Mouse (Mus musculus) thymus, postnatal 0 days (tissue): Measurements from ENCODE around the gene Gm21983. TPM values are rescaled to one million over a fixed set of nuclear protein-coding genes. Genes with fewer than 3 reads are reported as not detected.
A peak's percentile ranks its signal among the peaks of the same experiment; 100 is the strongest.

Source experiments
- DNase-seq: peaks from one replicate; pipeline ENCODE4 v3.0.0-alpha.2; 2015; ENCODE audit warnings: low spot score
- polyA plus RNA-seq: library from polyadenylated mRNA; unstranded; fragments of >200 nt; fragmentation: Nextera tagmentation; extraction: Ambion mirVana; gene quantifications from 2 replicates; pipeline ENCODE4 v1.2.1, GENCODE M21; 2015

Gene Gm21983
- not detected in 2 replicates for polyA plus RNA-seq

DNA sequence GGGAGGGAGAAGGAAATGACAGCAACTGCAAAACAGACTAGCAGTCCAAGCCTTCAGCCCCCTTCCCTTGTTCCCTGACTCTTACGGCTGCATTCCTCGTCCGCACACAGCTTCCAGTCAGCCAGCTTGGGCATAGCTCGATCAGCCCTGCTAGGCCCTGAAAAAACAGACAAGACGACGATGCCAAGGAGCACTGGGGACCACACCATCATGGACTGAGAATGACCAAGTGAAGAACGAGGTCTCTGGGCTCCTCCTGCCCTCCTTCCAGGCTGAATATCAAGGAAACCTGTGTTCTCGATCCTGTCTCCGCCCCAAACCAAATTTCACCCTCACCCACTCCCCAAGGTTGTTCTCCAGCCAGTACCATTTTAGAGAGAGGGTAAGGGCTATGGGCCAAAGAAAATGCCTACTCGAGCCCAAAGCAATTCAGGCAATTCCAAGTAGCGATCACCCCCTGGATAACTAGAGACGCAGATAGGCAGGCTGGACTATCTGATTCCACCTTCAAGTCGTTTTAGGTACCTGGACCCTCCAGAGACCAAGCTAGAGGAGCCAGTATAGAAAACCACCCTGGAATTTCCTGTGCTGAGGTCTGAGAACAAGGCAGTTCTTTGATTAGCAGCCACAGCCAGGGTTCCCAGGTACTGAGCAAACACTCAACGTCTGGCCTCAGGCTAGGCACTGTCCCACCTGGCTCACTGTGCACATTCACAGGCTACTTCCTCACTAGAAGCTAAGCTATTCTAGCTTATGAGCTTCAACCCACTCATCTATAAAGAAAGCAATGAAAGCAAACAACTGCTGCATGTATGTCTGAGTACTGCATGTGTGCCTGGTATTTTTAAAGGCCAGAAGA lies at the start of gene Gm21983, which contains the start of gene Mia:
Gene Gm21983 (minus strand): TSS at position 250 of the 859 bp plus-strand sequence.
Gene Mia (minus strand): TSS at position 321 of the 859 bp plus-strand sequence.
- no peak for DNase-seq

DNA sequence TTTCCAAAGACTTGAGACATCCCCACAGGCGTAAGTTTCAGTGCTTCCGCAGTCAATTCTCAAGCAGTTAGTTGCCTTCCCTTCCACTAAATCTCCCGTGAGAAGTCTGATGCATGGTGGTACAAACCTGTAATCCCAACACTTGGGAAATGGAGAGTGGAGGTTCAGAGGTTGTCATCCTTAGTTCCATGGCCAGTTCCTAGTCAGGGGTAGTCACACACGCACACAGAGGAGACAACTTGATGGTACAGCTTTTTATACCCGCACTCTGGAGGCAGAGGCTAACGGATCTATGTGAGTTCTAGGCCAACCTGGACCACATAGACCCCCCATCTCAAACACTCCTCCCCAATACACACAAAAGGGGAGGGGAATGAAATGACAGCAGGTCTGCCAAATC lies 48.0 kb upstream of the Gm21983 start:
- DNase-seq: no peak

DNA sequence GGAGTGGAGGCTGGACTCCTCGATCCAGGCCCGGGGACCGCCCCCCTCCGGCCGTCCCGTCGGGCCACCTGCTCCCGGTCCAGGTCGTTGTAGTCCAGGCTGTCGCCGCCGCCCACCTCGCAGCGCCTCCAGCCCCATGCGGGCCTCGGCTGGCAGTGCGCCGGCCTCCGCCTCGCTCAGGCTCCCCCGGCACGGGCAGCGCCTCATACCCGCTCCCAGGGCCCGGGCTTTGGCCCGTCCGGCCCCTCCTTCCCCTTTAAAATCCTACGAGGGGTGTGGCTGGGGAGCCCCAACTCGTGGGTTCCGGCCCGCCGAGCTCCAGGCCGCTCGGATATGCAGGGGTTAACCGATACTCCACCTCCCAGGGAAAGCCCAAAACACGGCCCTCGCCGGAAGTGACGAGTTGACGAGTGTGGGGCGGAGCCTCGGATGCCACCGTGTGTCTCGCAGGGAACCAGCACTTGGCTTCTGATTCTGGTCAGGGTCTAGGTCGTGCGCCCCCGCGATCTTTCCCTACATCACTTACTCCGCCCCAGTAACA lies 47.5 kb upstream of the Gm21983 start, which contains the start of gene Itpkc:
Gene Itpkc (minus strand): TSS at position 381 of the 541 bp plus-strand sequence.
- peak; percentile 95 for DNase-seq

DNA sequence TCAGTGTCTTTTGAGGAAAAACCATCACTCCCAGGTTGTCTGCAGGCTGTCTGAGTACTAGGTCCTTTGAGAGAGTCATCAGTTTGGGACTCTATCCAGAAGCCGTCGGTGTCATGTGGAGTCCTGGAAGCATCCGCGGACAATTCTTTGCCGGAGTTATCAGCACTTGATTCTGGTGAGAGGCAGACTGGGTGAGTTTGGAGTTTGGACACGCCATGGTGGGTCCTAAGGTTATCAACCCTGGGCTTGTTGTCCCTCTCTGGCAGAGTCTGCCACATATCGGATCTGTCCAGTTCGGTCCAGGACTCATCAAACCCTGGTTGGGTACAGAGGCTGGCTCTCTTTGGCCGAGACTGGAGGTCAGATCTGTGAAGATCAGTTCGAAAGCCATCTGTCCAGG lies 46.8 kb upstream of the Gm21983 start:
- DNase-seq: no peak

DNA sequence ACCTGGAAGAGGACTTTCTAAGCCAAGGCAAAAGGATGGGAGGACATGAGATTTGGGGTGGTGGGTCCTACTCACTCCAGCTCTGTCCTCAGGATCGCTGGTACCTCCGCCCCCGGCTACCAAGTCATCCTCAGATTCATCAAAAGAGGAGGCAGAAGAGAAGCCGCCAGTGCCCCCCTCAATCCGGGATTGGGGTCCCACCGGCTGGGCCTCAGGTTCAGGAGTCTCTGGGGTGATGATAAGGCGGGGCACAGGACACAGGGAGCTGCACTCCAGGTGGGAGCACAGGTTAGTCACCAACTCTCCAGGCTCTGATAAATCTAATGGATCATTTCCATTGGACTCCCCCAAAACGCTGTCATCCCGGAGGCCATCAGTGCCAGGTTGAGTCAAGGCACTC lies 46.4 kb upstream of the Gm21983 start:
- no peak for DNase-seq

DNA sequence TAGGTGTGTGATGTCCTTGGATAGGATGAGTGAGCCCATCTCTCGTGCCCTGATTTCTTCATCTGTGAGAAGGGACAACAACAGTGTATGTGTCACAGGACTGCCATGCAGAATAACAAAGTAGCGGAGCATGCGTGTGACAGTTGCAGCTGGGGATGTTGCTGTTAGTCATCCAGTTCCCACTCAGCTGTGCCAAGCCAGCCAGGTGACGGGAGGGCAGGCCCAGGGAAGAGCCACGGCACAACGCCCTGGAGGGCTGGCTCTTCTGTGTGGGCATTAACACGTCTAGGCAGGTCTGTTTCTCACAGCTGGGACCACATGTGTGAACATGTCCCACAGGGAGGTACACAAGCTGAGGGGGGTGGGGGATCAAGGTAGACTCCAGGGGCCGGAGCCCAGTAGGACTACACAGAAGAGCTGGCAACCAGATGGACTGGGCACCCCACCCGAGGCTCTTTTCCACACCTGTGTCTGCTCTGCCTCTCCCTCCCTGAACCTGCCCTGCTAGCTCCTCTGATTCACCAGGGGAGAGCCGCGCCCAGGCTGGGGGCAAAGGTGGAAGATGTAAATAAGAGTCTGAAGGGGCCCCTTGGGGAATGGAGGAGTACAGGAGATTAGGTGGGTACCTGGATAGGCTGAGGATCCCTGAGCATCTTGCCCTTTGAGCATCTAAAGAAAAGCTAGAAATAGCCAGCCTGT lies 44.1 kb upstream of the Gm21983 start:
- DNase-seq: no peak

DNA sequence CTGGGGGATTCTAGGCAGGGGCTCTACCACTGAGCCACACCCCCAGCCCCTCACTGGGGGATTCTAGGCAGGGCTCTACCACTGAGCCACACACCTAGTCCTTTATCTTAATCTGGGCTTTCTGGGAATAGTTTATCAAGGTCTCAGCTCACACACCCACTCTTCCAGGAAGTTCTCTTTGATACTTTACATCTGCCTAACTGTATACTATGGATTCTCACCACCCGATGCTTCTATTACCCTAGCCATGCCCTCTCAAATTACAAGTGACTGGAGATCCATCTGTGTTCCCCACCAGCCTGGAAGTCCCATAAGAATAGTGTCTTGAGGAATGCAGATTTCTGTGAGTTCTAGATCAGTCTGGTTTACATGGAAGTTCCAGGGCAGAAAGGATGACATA lies 41.7 kb upstream of the Gm21983 start:
- DNase-seq: no peak

DNA sequence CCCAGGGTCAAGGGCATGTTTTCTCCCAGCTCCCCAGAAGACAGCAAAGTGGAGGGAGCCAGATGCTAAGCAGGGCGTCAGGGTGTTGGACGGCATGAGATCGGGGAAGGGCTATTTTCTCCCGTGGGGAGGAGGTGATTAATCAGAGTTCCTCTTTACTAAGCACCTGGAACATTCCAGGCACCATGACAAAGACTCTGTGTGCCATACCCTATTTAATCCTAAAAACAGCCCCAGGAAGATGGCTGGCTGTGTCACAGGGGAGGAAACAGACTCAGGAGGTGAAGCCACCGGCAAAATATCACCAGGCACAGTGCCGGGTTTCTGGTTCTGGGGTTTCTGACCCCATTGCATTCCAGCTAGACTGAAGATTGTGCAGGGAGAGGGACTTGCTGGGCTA lies 41.1 kb upstream of the Gm21983 start:
- no peak for DNase-seq

DNA sequence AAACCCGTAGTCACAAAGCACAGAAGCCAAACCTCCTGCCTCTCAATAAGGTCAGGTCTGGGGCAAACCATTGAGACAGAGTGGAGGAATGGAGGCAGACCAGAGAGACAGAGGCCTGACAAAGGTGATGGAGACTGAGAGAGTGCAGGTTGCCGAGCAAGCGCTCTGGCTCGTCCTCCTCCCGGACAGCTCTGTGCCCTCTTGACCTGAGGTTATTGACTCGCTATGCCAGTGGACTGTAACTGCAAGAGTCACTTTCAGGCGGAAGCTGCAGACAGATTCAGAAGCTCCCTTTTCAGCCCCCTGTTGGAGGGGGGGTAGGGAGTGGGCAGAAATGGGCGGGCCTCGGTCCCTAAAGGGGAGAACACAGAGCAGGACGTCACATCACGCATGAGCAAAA lies 39.1 kb upstream of the Gm21983 start:
- no peak for DNase-seq

DNA sequence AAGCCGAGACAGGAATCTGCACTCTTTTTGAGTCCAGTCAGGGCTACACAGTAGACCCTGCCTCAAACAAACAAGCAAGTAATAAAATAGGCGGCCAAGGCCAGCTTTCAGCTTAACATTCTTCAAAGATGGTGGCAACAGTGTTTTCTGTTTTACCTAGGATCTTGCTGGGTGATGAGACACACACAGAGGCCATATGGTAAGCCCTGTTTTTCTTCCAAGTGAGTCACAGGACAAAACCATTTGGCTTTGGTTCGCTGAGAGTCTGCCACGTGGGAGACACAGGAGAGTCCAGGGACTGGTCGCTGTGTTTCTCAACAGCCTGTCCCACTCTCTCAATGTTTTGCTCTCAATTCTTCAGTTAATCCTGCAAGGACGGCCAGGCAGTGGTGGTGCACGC lies 37.7 kb upstream of the Gm21983 start:
- DNase-seq: no peak

DNA sequence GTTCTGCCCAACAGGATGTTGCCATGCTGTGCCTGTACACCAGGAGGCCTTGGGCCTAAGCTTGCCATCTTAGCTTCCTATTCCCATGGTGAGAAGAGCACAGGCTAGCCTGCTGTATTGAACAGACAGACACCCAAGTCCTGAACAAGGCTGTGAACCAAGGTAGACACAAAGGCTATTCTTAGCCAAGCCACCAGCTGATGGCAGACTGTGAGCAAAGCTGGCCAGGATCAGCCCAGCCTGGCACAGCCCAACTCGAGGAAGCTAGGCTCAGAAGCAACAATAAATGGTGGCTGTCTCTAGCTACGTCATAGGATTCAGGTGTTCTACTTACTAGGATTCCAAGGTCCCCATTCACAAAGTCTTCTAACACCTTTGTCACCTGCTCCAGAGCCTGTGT lies 31.7 kb upstream of the Gm21983 start:
- DNase-seq: no peak

DNA sequence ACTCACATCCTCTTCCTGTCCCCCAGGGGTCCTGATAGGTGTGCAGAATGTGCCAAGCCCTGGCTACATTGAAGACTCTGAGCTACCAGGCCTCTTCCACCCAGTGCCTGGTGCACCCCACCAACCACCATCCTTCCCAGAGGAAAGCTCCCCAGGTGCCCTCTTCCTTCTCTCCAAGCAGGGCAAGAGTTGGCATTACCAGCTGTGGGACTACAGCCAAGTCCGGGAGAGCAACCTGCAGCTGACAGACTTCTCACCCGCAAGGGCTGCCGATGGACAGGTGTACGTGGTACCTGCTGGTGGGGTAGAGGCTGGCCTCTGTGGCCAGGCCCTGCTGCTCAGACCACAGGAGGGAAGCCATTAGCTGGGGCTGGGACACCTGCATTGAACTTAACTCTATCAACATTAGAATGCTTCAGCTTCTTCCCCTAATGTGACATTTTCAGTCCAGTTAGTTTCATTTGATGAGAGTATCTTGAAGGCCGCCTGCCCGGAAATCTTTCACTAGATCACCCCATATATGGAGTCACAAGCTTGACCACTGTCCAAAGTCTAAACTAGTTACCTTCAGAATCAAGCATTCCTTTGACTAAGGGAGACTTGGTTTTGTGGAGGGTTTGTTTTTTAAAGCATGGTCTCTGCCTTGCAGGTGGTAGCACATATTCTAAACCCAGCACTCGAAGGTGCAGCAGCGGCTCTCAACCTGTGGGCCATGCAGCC lies 23.0 kb upstream of the Gm21983 start:
- no peak for DNase-seq

DNA sequence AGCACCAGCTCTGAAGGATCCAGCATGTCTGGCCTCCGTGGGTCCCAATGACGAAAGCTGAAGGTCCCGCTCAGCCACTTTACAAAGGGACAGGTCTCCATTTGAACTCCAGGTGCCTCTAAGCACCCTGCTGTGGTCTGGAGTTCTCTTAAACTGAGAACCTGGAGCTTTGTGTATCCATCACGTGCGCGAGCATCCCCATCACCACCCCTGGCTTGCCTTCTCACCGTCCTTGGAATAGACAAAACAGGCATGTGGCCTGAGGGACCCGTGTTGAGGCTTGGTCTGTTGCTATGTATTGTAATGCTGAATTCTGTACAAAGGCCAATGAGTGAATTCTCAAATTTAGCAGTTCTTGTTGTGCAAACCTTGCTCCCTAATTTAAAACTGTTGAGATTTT lies 17.9 kb upstream of the Gm21983 start:
- no peak for DNase-seq

DNA sequence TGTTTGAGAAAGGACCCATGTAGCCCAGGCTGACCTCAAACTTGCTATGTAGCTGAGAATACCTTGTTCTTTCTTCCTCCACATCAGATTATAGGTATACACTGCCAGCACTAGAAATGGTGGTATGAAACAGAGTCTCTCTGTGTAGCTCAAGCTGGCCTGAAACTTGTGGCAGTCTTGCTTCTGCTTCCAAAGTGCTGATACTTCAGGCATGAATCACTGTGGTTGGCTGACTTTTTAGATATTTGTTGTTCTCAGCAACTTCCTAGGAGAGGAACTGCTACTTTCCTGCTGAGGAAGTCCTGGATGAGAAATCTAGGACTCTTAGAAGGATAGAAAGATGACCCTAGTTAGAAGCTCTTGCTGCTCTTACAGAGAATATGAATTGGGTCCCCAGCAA lies 17.5 kb upstream of the Gm21983 start:
- no peak for DNase-seq

DNA sequence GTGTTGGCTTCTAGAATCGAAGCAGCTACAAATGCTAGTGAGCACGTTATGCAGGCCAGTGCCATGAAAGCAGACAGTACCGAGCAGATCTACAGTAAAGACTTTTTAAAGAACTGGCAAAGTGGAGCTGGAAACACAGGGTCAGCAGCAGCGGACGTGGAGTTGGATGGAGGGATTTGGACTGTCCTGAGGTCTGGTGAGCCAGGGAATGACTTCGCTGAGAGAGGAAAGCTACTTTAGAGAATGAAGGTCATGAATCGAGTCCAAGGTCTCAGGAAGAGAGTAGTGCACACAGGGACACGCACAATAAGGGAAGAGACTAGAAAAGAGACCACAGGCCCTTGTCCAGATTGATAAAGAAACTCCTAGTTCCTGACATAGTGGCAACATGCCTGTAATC lies 16.7 kb upstream of the Gm21983 start:
- no peak for DNase-seq

DNA sequence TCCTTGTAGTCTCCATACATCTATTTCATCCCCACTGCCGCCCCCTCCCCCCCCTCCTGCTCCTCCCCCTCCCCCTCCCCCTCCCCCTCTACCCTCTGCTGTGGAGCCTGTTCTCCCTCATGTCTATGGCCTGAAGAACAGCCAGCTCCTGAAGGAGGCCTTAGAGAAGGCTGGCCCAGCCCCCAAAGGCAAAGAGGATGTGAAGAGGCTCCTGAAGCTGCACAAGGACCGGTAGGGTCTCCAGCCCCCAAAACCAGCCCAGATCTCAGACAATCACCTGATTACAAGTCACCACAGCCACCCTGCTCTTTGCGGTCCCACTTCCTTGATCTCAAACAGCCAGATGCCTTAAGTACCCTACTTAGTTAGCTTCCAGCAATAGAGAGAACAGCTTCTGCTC lies 16.2 kb upstream of the Gm21983 start:
- DNase-seq: no peak

DNA sequence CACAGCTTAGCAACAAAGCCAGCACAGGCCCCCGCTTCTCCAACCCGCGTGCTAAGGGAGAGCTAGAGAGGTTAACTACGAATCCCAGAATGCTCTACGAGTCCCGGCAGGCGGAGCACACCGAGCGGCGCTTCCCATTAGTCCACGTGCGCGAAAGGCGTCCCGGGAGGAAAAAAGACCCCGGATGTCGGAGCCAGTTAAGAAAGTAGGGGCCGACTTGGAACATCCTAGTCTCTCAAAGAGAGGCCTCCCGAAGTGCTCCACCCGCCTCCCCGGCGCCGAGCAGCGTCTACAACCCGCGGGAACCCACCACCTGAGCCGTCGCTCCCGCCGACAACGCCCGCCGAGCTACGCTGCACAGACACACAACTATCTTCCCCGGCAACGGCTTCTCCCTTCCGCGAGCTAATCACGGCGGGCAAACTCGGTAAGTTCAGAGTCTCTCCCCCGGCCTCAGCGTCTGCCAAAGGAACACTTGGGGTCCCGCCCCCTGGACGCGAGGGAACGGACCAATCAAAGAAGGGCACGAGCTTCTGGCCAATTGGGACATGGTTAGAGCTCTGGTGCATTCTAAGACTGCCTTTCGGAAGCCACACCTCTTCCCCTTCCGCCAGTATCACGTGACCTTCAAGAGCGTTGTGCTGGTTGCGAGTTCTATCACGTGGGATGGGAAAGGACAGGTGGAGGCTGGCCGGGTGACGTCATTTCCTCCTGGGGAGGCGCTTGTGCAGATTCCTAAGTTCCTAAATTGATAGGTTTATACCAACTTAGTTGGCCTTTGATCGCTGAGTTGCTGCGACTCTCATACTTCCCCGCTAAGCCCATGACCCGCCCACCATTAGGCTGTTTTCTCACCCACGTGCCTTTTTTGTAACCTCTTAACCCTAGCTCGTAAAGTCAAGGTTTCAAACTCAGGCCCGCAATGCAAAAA lies 15.1 kb upstream of the Gm21983 start, which contains the start of the genes BC024978 and Snrpa:
Gene BC024978 (plus strand): TSS at position 101 of the 931 bp plus-strand sequence.
Gene Snrpa (minus strand): TSS at position 591 of the 931 bp plus-strand sequence.
- DNase-seq: peak; percentile 98

DNA sequence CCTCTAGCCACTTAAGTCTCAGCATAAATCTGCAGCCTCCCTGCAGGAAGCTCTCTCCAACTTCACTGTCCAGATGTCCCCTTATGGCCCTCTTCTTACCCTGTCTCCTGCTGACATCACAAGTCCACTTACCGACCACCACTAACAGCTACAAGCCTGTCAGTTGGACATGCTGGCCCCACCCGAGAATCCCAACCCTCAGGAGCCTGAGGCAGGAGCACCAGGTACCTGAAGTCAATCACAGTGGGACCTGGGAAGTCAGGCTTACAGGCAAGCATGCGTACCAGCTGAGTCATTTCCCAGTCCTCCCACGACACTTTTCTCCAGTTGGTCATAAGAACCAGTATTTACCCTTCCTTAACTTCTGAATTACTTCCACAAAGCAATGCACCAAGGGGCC lies 12.8 kb upstream of the Gm21983 start:
- DNase-seq: no peak

DNA sequence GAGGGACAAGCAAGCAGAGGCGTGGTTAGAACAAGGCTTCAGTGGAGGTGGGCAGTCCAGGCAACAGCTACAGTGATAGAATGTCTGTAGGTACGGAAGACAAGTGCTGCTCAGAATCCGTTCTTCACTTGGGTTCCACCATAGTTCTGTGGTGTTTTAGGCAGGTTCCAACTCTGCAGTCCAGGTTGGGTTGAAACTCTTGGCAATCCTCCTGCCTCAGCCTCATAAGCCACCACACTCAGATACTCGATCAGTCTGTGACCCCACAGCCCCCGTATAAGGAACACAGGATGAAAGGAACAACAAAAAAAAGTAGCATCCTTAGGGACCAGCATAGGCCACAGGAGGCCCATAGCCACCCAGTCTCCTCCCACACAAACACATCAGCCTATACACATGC lies 11.5 kb upstream of the Gm21983 start:
- no peak for DNase-seq

DNA sequence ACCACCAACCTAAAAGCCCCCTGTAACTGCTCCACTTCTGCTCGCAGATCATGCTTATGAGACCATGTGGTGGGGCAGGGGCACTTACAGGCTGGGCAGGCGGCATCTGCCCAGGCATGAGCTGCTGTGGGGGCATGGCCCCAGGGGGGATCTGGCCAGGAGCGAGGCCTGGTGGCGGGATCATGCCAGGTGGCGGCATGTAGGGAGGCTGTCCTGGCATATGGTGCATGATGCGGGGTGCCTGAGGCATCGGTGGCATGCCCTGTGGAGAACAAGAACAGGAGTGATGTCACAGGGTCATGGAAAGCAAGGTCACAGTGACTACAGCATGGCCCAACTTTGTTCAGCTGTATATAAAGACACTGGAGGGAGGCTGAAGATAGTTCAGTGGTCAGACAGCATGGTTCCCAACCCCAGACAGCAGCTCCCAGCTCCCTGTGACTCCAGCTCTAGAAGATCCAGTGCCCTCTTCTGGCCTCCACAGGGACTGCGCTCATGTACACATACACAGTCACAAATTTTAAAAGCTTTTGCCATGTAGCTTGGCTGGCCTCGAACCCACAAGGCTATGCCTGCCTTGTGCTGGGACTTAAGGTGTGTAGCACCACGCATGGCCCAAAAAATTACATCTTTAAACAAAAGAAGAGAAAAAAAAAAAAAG lies 8.5 kb upstream of the Gm21983 start:
- DNase-seq: no peak
